8 mouse cellular contexts compared by ENCODE assay signal in the genomic region with DNA sequence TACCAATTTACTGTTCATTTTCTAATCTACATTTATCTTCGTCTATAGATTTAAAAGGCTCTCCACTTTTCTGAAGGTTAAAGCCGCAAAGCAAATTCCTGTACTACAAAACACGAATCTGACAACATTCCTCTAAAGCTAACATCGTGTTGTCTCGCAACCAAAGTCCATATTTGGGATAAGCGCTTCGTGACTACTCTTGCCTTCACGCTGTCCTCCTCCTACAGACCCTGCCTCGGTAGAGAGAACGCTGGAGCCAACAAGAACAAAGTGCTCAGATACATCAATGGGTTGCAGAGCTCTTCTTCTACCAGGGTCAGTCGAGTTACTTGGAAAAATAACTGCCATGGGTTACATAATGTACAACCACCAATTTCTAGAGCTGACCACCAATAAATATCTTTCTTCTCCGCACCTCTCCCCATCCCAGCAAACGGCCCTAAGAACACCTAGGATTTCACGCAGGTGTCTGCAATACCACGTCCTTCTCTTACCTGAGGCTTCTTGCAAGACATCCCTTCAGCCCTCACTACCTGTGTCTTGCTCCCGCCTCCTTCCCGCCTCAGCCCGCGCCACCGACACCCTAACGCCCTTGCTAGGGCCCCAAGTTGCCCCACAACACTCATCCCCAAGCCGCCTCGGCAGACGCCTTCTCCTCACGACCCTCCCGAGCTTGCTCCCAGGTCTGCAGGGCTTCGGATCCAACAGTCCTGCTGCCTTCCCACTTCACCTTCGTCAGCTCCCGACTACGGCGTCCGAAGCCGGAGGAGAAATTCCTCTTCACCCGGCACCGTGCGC. TPM values are rescaled to one million over a fixed set of nuclear protein-coding genes. Genes with fewer than 3 reads are reported as not detected.
DNase-seq lines count a peak whose midpoint lies in the region; ATAC-seq and TF ChIP-seq lines count a peak whose summit lies in the region.

No protein-coding gene starts in this region.

- no peaks in the 10 kb centered on the region for H3K27me3 ChIP-seq in thymus, adult 2 months (ENCODE audit: control insufficient read depth, insufficient read depth, low read length)
- no peaks in the 10 kb centered on the region for H3K27me3 ChIP-seq in forebrain, embryonic 14.5 days (replicated peaks; ENCODE audit: control insufficient read depth, insufficient read depth, low read length)
- H3K27me3 ChIP-seq in megakaryocyte, embryonic 14.5 days (replicated peaks): no peaks in the 10 kb centered on the region

- TF ChIP-seq CTCF in thymus, adult 2 months (IDR thresholded peaks at IDR 0.05; ENCODE audit: borderline replicate concordance, control insufficient read depth, extremely low read depth, insufficient read depth, low read length, poor library complexity): no peak

- H3K4me1 ChIP-seq in thymus, adult 2 months (replicated peaks; ENCODE audit: control insufficient read depth, insufficient read depth, low read length): peaks cover 5% of the 10 kb centered on the region
- H3K4me1 ChIP-seq in forebrain, embryonic 14.5 days (ENCODE audit: control insufficient read depth, insufficient read depth, low read length): peaks cover 10% of the 10 kb centered on the region
- peaks cover 19% of the 10 kb centered on the region for H3K4me1 ChIP-seq in megakaryocyte, embryonic 14.5 days

- H3K9me3 ChIP-seq in forebrain, embryonic 14.5 days (replicated peaks; ENCODE audit: control insufficient read depth, low read length): no peaks in the 10 kb centered on the region
- H3K9me3 ChIP-seq in megakaryocyte, embryonic 14.5 days: no peaks in the 10 kb centered on the region

- H3K27ac ChIP-seq in thymus, adult 2 months (ENCODE audit: control insufficient read depth, insufficient read depth, low read length): no peak overlapping the region
- H3K27ac ChIP-seq in forebrain, embryonic 14.5 days (ENCODE audit: low read depth, low read length): peak overlapping the region; percentile 58

- WGBS in thymus, adult 2 months: 6% methylated on average over 34 of the region's 36 CpGs
- 7% methylated on average over 35 of the region's 36 CpGs for WGBS in forebrain, embryonic 14.5 days

- peak overlapping the region; percentile 67 for H3K4me2 ChIP-seq in forebrain, embryonic 14.5 days (ENCODE audit: low read length)

- ATAC-seq in forebrain, embryonic 14.5 days: peak; percentile 78

- peak overlapping the region; percentile 80 for H3K9ac ChIP-seq in forebrain, embryonic 14.5 days (ENCODE audit: low read length)

- no peak for TF ChIP-seq POLR2A in thymus, adult 2 months (IDR thresholded peaks at IDR 0.05; ENCODE audit: control insufficient read depth, extremely low read depth, insufficient read depth, low read length, poor library complexity)

- DNase-seq in embryo, embryonic 11.5 days (ENCODE audit: low read depth, low spot score): peak; percentile 22
- no peak for DNase-seq in embryo, embryonic 9.5 days (ENCODE audit: extremely low spot score)
- no peak for DNase-seq in thymus, adult 2 months
- DNase-seq in thymus, postnatal 4 days: no peak
- DNase-seq in forebrain, embryonic 14.5 days (ENCODE audit: low spot score): peak; percentile 3
- peak; percentile 12 for DNase-seq in layer of hippocampus, adult 9-11 months
- DNase-seq in testis, postnatal 10 days (ENCODE audit: low spot score): peak; percentile 58

- H3K36me3 ChIP-seq in thymus, adult 2 months (ENCODE audit: control insufficient read depth, insufficient read depth, low read length): no peaks in the 10 kb centered on the region
- H3K36me3 ChIP-seq in forebrain, embryonic 14.5 days (ENCODE audit: control insufficient read depth, insufficient read depth, low read length): no peaks in the 10 kb centered on the region
- peaks cover 3% of the 10 kb centered on the region for H3K36me3 ChIP-seq in megakaryocyte, embryonic 14.5 days (replicated peaks; ENCODE audit: low read length)

- H3K4me3 ChIP-seq in thymus, adult 2 months (ENCODE audit: control insufficient read depth, insufficient read depth, low read length): peak overlapping the region; percentile 97
- H3K4me3 ChIP-seq in forebrain, embryonic 14.5 days (ENCODE audit: low read depth, low read length): peak overlapping the region; percentile 51
- H3K4me3 ChIP-seq in megakaryocyte, embryonic 14.5 days (replicated peaks): peak overlapping the region; percentile 99

RNA-seq across cellular contexts. Expression of a gene that starts 0.6 kb away (rescaled TPM):
- 2.4 and 2.7 TPM in 2 replicates for polyA plus RNA-seq in thymus, adult 2 months (2012; rRNA removed)
- 10.5 and 14.4 TPM in 2 replicates for polyA plus RNA-seq in forebrain, embryonic 14.5 days (2014; fragmentation: Nextera tagmentation; extraction: Ambion mirVana)
- polyA plus RNA-seq in megakaryocyte, embryonic 14.5 days (2012; ENCODE audit: insufficient read depth, low replicate concordance): 1.7 TPM in 1 of 2 replicates, not detected in the other

RNA-seq across cellular contexts. Expression of a gene that starts 0.6 kb away (rescaled TPM):
- polyA plus RNA-seq in thymus, adult 2 months (2012; rRNA removed): 34.6 and 45.2 TPM in 2 replicates
- 175 and 197 TPM in 2 replicates for polyA plus RNA-seq in forebrain, embryonic 14.5 days (2014; fragmentation: Nextera tagmentation; extraction: Ambion mirVana)
- polyA plus RNA-seq in megakaryocyte, embryonic 14.5 days (2012; ENCODE audit: insufficient read depth, low replicate concordance): 7.0 TPM in 1 of 2 replicates, not detected in the other

Comparison
In these comparisons a context has a peak if more than half of its experiments do, and no peak if none do; other contexts are left out.
1. DNase-seq: peak in embryo, embryonic 11.5 days (single experiment), forebrain, embryonic 14.5 days (single experiment), layer of hippocampus, adult 9-11 months (single experiment) and testis, postnatal 10 days (single experiment); none in embryo, embryonic 9.5 days (single experiment), thymus, adult 2 months (single experiment) and thymus, postnatal 4 days (single experiment).
2. Peak in every context shown above with its lines, with median percentiles within 50 percentile points of each other: H3K4me3 ChIP-seq.